Mouse (Mus musculus) kidney, postnatal 4 days (tissue): Measurements from ENCODE around the gene Acly.

ENCODE experiments used
- DNase-seq, 2 experiments: peaks; one replicate each; pipeline ENCODE4 v3.0.0; 2021; ENCODE audit warnings: mixed read lengths in 2 of 2

Gene Acly

DNA sequence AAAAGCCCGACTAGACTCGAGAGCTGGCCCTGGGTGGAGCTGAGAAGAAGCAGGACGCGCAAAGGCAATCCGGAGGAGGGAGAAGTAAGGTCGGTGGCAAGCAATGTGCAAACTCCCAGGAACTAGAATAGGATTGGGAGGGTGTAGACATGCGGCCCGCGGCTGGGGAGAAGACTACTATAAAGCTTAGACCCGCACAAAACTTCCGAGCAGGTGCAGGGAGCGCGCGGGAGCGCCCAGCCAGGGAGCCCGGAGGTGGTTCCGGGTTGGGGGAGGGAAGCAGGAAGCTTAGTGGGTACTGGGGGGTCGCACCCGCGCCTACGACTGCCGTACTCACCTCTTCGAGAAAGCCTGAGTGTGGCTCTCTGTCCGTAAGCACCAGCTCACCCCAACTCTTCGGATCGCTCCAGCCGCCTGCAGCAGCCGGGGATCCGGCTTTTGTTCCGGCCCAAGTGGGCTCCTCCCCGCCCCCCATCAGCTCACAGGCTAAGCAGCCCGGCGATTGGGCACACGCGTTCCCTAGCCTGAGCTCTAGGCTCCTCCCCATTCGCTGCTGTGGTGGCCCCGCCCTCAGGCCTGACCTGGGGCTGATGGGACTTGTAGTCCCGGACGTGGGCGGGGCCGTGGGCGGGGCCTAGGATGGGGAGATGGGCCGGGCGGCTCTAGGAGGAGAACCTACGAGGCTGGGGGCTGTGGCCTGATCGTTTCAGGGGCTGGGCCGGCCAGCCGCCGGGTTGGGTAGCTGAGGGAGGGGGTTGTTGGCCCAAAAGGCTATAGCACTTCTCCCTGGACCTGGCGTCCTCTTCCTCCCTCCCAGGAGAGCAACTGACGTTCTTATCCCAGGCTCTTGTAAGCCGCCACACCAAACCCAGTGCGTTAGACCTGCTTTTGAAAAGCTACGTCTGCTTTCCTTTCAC is at the start of gene Acly:
TSS of gene Acly (minus strand) at position 543 of the 917 bp plus-strand sequence.
- peak; percentile 99 to 100 for DNase-seq

DNA sequence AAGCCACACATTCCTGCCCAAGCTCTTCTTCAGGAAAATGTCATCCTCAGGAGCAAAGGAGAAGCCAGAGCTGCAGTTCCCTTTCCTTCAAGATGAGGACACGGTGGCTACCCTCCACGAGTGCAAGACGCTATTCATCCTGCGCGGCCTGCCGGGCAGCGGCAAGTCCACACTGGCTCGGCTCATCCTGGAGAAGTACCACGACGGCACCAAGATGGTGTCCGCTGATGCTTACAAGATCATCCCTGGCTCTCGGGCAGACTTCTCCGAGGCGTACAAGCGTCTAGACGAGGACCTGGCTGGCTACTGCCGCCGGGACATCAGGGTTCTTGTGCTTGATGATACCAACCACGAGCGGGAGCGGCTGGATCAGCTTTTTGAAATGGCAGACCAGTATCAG is 48.5 kb upstream of the Acly start:
- DNase-seq = no peak

DNA sequence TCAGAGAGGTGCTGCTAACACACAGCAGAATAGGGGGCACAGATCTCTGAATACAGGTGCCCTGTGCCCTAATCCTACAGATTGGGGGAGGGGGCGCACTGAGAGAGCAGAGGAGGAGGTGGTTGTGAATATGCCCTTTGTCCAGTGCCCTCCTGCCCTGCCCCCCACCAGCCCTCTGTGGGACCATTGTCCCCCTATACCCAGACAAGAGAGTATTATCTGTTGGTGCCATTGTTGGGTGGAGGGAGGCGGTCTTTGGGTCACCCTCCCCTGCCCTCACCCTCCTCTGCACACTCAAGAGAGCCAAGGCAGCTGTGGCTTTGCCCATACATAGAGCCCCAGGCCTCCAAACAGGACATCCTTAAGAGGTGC is 47.7 kb upstream of the Acly start:
- DNase-seq = no peak

DNA sequence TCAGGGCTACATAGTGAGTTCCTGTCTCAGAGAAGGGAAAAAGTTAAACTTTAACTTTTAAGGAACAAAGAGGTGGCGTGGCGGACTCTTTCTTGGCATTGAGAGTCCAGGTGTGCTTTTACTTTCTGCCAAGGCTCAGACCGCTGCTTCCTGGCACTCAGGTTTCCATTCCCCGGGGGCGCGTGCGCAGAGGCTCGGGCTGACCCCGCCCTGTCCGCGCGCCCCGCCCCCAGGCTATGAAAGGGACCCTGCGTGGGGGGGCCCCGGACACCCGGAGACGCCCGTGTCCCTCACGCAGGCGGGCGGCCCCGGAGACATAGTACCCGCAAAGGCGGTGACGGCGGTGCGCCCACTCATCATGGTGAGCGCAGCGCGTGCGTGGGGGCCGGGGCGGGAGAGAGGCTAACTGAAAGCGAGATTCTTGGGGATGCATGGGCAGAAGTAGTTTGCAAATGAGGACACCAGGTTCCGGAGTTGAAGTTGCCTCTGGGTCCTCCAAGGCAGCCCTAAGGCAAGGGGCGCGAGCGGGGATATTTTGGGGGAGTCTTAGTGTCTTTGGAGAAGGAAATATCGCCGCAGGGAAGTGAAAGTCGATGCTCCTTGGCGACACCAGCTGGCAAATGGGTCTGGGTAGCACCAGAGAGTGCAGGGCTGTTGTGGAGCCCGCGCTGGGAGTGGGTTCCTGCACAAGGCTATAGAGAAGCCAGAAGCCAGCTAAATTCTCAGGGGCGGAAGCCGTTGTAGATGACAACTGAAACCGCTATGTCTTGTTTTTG is 47.1 kb upstream of the Acly start, which contains the start of gene Cnp:
TSS of gene Cnp (plus strand) at position 197 of the 776 bp plus-strand sequence.
- peak; percentile 88 to 91 for DNase-seq

DNA sequence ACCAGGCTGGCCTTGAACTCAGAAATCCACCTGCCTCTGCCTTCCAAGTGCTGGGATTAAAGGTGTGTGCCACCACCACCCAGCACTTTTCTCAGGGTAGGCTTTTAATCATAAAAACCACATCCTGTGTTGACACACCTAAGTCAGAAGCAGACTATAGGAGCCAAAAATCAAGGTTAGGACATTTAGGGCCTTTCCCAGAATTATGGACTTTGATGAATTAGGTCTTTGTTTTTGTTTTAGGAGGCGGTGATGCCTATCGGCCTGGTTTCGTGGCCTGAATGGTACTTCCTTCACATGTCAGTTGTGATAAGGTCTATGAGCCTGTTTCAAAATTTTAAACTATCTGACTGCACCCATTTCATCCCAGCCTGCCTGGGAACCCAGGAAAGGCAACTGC is 46.4 kb upstream of the Acly start:
- no peak for DNase-seq

DNA sequence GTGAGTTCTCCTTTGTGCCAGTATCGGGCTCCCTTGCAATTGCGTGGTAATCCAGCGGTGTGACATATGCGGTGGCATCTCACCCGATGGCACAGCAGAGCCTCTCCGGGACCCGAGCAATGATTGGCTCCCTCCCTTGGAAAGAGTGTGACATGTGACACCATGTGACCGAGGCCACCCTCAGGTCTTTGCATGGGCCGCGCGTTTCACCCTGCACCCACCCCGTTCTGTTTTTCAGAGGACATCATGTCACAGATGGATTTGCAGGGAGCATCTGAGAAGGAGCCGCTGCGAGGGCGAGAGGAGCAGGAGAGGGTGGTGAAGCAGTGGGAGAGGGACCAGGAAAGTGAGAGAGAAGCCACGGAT is 43.4 kb upstream of the Acly start:
- DNase-seq = no peak

DNA sequence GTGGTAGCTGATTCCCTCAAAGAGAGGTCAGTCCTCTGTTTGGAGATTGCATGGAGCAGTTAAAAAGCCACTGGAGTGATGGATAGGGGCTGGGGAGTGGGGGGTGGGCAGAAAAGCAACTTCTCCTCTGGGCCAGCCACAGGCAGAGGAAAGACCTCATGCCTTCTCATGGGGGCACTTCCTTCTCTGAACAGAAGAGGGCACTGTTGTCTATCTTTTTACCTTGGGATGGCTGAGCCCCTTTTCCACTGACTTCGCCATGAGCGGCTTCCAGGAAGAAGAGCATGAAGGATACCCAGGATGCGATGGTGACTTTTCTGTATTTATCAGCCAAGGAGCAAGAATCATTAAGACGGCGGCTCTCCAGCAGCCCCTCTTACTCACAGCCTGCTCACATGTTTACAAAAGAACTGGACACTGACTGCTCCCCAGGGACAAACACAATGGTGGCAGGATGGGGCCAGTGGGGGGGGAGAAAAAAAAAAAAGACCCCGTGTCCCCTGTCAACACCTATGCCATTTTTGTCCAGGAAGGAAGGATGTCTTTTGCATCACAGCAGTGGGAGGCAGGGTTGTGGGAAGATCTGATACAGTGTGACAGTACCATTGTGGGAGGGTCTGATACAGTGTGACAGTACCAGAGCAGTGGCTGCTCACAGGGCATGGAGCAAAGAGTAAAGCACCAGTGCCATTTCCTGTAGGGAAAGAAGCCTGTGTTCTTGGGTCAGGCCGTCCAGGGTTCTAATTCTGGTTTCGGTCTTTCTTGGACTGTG is 42.8 kb upstream of the Acly start:
- peak; percentile 73 to 80 for DNase-seq

DNA sequence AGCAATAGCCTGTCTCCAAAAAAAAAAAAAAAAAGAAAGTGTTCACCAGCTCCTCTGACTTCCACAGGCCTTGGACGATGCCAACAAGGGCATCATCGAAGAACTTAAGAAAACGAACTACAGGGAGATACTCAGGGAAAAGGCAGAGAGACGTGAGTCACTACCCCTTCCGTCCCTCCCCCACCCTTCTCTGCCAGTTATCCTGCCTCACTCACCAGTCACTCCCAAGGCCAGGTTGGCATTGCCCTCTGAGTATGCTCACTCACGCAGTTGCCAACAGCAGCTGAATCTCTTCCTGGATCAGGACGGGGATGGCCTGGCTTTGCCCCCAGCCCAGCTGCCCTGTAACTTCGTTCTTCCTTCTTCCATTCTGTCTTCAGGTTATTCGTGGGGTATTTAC is 42.0 kb upstream of the Acly start:
- no peak for DNase-seq

DNA sequence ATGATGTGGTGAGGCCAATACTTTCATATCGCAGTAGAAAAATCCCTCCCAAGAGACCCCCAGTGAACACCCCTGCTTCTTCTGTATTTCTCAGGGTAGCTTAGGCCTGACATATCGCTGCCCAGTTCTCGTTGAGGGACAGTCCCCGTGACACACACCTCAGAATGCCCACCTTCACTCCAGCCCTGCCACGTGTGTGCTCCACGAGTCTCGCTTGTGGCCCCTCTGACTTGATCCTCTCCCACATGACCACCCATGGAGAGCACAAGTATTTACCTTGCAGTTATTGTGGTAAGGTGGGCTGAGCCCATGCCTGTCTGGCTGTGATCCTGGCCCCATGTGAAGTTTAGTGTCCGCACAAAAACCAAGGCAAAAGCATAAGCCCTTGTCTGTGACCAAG is 40.9 kb upstream of the Acly start:
- DNase-seq = no peak

DNA sequence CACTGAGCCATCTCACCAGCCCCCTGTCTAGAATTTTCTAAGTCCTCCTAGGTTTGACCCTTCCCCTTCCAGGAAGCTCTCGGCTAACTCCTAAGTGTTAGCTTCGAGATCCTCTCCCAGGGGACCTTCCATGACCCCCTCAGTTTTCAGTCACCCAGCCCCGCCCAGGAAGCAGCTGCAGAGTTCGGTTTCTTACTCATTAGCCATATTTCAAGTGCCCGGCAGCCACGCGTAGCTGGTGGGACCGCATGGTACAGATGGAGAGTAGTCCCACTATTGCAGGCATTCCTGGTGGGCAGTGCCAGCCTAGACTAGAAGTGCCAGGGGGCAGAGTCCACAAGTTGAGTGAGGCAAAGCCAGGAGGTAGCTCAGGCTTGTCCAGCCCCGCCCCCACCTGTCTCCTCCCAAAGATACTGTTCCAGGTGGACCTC is 40.0 kb upstream of the Acly start:
- DNase-seq = peak; percentile 57 to 77

DNA sequence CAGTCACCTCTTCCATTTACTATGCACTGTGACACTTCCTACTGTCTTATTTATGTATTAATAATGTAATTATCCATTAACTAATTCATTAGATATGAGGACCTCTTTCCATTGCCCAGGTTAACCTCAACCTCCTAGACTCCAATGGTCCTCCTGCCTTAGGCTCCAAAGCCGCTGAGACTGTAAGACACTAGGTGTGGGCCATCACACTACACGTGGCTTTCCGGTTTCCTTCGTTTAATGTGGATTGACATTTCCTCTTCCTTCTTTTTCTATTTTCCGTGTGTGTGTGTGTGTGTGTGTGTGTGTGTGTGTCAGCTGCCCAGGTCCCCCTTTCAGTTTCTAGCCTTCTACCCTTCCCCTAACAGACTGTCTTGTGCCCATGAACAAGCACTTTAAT is 39.4 kb upstream of the Acly start:
- no peak for DNase-seq

DNA sequence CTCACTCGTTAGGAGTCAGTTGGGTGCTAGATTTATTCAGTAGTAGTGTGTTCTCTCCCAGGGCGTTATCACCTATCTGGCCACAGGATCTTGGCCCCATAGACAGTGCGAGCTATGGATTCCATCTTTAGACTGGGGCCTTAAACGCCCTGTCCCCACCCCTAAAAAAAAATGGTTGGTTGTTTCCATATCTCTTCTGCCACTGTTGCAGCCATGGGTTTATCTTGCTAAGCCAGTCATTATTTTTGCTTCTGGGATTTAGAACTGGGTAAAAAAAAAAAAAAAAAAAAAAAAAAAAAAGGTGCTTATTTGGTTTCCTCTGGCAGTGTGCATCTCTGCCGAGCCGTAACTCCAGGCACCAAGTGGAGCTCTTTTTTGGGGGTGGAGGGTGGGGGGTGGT is 36.9 kb upstream of the Acly start:
- no peak for DNase-seq

DNA sequence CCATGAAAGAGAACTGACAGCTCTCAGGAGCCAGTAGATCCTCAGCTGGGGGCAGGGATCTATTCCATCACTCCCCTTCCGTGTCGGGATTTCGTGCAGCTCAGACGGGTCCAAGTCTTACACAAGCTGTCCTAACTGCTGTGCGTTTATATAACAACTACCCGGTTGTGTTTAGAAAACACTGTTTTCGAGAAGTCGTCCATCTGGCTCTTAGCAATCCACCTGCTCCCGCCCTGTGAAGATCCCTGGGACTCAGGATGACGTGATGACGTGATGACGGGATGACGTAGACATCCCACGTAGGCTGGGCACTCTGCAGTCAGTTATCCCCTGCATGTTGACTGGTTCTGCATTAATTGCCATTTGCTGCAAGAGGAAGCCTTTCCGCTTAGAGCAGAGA is 36.5 kb upstream of the Acly start:
- no peak for DNase-seq

DNA sequence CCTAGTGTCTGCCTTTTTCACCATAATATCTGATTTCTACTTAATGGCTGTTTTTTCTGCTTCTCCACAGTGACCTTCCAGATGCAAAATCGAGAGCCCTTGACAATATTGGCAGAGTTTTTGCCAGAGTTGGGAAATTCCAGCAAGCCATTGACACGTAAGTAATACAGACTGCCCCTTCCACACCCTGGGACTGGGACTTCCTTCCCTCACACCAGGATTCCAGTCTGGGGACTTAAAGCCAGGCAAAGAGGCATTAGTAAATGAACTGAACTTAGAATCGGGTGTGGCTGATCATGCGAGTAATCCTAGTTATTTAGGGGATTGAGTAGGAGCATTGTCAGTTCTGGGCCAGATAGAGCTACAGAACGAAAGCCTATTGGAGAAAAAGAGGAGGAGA is 33.9 kb upstream of the Acly start:
- no peak for DNase-seq

DNA sequence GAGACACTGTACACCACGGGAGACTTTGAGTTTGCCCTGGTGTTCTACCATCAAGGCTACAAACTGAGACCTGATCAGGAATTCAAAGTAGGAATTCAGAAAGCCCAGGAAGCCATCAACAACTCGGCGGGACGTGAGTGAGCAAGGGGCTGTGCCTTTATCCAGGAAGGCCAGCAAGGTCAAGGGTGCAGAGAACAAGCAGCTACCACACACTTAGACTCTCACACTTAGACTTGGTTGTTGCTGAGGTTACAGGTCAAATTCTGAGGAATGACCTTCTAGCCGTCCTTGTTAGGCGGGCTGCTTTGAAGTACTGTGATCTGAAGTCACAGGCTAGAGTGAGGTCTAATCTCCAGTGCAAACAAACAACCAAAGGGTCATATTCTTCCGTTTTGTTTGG is 31.7 kb upstream of the Acly start:
- DNase-seq = no peak

DNA sequence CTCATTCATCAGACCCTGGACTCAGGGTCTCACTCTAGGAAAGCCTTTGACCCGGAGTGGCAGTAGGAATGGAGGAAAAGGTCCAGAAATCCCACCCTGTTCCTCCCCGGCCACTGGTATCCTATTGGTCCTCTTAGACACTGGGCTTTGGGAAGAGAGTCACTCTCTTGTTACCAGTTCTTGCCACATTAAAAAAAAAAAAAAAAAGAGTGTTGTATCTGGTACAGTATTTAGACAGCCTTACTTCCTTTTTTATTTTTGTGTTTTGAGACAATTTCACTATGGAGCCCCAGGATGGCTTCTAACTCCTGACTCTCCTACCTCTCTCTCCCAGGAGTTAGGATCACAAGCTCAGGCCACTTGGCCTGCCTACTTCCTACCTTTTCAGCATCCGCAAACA is 29.8 kb upstream of the Acly start:
- no peak for DNase-seq

DNA sequence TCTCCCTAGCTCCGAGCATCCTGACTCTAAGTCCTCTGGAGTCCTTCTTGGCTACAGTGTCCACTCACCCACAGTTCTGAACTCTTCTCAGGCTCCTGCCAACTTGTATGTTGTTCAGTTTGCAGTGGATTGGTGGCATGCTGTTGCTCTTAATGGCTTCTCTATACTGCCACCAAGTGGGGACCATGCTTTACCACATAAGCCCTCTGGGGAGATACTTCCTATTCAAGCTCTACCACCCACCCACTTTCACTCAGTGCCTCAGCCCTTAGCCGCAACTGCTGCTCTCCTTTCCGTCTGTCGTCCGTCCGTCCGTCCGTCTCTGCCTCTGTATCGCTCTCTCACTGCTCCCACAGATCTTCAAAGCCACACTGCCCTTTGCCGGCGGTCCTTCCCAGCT is 27.8 kb upstream of the Acly start:
- DNase-seq = peak; percentile 65 to 77

DNA sequence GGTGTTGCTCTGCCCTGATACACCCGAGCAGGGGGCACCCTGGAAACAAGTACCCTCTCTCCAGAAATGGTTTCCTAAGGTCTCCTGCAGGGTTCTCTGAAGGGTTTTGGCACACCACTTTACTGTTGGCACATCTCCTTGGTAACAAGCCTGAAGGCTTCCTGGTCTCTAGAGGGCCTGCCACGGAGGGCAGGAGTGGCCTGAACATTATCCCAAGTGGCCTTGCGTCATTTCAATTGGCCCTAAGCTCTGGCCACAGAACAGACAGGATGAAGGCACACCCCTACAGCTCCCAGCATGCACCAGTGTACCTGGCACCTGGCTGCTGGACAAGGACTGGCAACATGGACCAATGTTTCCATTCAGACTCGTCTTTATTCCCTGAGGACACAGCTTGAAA is 25.0 kb upstream of the Acly start:
- DNase-seq = no peak

DNA sequence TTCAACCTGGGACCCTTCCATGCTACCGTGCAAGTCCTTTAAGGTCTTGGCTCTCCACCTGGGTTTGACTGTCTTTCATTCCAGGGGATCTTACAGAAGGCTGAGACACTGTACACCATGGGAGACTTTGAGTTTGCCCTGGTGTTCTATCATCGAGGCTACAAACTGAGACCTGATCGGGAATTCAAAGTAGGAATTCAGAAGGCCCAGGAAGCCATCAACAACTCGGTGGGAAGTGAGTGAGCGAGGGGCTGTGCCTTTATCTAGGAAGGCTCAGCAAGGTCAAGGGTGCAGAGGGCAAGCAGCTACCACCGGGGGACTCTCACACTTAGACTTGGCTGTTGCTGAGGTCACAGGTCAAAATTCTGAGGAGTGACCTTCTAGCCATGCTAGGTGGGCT is 22.3 kb upstream of the Acly start:
- DNase-seq = no peak

DNA sequence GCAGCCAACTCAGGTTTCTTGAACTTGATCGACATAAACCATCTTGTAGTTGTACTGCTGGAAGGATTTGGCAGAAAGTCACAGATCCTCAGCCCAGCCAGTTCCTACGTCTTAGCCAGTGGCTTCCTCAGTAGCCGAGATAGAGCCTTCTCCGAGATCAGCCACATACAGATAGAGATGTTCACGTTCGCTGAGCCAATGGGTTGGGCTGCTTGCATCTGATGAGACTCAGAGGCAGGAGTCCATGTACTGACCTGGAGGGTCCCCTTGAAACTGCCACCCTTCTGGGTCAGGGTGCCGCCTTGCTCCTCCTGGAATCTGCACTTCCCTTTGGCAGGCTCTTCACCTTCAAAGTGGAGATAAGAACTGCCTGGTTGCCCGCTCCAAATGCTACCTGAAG is 21.7 kb upstream of the Acly start:
- no peak for DNase-seq

DNA sequence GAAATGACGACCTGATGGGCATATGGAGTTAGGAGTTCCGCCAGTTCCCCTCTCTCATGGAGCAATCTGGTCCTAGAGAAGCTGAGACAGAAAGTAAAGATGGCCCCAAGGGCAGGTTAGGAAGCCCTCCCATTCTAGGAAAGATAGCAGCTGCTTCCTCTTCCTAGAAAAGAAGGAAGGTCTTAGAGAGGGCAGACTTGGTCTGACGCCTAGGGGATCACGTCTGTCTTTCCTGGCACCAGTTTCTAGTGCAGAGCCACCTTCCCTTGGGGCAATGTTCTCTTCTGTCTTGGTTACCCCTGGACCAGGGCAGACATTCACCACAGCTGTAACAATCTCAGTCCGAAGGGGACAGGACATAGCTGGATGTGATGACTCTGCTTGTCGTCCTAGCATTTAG is 20.3 kb upstream of the Acly start:
- no peak for DNase-seq

DNA sequence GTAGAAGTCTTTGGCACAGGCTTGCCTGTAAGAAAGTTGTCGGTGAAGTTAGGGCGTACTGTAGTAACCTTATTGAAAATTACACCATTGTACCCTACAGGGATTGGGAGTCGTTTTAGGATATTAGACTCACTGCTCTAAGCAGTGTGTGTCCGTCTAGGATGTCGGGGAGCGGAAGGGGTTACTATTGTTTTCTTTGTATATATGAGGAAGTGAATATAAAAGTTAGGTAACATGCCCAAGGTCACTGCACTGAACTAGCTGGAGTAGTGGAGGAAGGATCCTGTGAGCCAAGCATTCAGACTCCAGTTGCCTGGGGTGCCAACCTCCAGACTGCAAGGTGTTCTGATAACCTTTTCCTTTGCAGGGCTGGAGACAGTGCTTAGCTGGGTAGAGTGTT is 19.2 kb upstream of the Acly start:
- DNase-seq = no peak

DNA sequence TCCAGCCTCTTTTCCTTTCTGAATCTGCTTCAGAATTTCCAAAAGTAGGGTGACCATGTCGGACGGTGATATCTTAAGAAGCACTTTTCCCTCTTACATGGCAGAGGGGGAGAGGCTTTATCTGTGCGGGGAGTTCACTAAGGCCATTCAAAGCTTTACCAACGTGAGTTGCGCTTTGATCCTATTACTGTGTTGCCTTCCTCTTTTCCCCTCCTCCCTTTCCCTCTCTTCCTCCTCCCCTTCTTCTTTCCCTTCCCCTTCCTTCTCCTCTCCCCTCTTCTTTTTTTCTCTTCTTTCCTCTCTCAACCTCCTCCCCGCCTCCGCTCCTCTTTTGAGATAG is 17.9 kb upstream of the Acly start:
- DNase-seq = no peak
